Mouse (Mus musculus) bone marrow, adult 2 months (tissue): ENCODE data around the gene Ms4a1.

Experiments
- CTCF ChIP-seq: fragments of 200-500 bp; IDR thresholded peaks from 2 replicates; pipeline ENCODE4 v1.5.1; 2011; ENCODE audit warnings: low read length, control low read depth; ENCODE audit not compliant: control insufficient read depth, insufficient read depth
- POLR2A ChIP-seq: fragments of 200-500 bp; IDR thresholded peaks from 2 replicates; pipeline ENCODE4 v1.6.1; 2011; ENCODE audit warnings: low read depth, mild to moderate bottlenecking, control low read depth, low read length, borderline replicate concordance; ENCODE audit not compliant: control insufficient read depth

DNA sequence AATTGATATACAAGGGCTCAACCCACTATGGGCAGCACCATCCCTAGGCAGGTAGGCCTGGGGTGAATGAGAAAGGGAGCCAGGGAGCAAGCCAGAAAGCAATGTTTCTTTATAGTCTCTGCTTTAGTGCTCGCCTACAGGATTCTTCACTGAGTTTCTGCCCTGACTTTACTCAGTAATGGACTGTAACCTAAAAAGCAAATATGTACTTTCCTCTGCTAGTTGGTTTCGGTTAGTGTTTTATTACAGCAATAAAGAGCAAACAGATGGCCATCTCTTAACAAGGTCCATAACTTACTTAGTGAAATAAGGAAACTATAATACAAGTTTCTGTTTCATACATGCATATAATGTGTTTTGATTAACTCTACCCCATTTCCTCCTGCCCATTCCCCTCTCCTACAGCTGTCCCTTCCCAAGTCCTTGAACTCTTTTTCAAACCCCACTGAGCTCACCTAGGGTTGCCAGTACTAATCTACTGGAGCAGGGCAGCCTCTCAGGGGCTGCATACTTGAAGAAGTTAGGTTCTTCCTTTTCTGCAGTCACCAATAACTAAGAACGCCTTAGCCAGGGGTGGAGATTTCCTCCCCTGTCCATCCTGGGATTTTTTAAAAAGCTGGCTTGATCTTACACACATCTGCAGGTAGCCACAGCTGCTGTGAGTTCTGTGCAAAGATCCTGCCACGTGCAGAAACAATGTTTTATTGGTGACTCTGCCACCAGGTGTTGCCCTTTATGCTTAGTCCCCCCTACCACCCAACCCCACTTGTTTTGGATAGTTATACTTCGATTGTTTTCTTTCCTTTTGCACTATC, 30.9 kb downstream of the Ms4a1 start:
- TF ChIP-seq CTCF (no peak), POLR2A (no peak)
